Mouse (Mus musculus) forebrain, embryonic 15.5 days (tissue): ENCODE data around the gene Olfr77. TPM values are rescaled to one million over a fixed set of nuclear protein-coding genes. Genes with fewer than 3 reads are reported as not detected.

Experiments used
- ATAC-seq: fragments of 200-750 bp; cut with Nextera tagmentation; replicated peaks from 2 replicates; pipeline ENCODE4 v1.8.0; 2017; ENCODE audit warnings: mild to moderate bottlenecking, moderate TSS enrichment, moderate library complexity
- H3K27ac ChIP-seq: fragments of 300-500 bp; sonication (generic); replicated peaks from 2 replicates; pipeline ENCODE4 v1.5.1; 2015; ENCODE audit warnings: mild to moderate bottlenecking, inconsistent platforms
- H3K27me3 ChIP-seq: fragments of 300-500 bp; sonication (generic); 2 replicates; pipeline ENCODE4 v1.6.1; 2015; ENCODE audit warnings: inconsistent platforms
- H3K36me3 ChIP-seq: fragments of 300-500 bp; sonication (generic); 2 replicates; pipeline ENCODE4 v1.6.1; 2015; ENCODE audit warnings: mild to moderate bottlenecking, inconsistent platforms
- H3K4me1 ChIP-seq: fragments of 300-500 bp; sonication (generic); 2 replicates; pipeline ENCODE4 v1.6.1; 2015; ENCODE audit warnings: inconsistent platforms
- H3K4me2 ChIP-seq: fragments of 300-500 bp; sonication (generic); replicated peaks from 2 replicates; pipeline ENCODE4 v1.6.1; 2015; ENCODE audit warnings: mild to moderate bottlenecking, inconsistent platforms
- H3K4me3 ChIP-seq: fragments of 300-500 bp; sonication (generic); 2 replicates; pipeline ENCODE4 v1.5.1; 2015; ENCODE audit warnings: mild to moderate bottlenecking, inconsistent platforms
- H3K9ac ChIP-seq: fragments of 300-500 bp; sonication (generic); replicated peaks from 2 replicates; pipeline ENCODE4 v1.6.1; 2015; ENCODE audit warnings: mild to moderate bottlenecking, inconsistent platforms
- H3K9me3 ChIP-seq: fragments of 300-500 bp; sonication (generic); 2 replicates; pipeline ENCODE4 v1.6.1; 2016; ENCODE audit warnings: inconsistent platforms
- WGBS: fragments of 180-500 bp; shearing (Covaris S2); methylation state at CpG from one replicate; pipeline ENCODE4 v1.1.7; 2015; ENCODE audit warnings: mixed read lengths; 5-methylcytosine and 5-hydroxymethylcytosine counted together
- polyA plus RNA-seq: library from polyadenylated mRNA; unstranded; fragments of >200 nt; fragmentation: Nextera tagmentation; extraction: Ambion mirVana; gene quantifications from 2 replicates; pipeline ENCODE4 v1.2.1, GENCODE M21; 2015

The Olfr77 gene
- polyA plus RNA-seq: 0.17 and 0.18 TPM in 2 replicates

- 93% methylated on average over 2 of the region's 2 CpGs for WGBS
- no peaks in the 10 kb centered on the region for H3K4me1 ChIP-seq
- no peak within 1 kb of the TSS for H3K9ac ChIP-seq
- H3K9me3 ChIP-seq: peaks cover 5% of the 10 kb centered on the region; the same call in 1 of the 2 replicates
- H3K36me3 ChIP-seq: no peaks in the 10 kb centered on the region
- no peak within 1 kb of the TSS for H3K27ac ChIP-seq
- no peaks in the 10 kb centered on the region for H3K27me3 ChIP-seq
- no peak within 1 kb of the TSS for H3K4me3 ChIP-seq
- ATAC-seq: no peak
- H3K4me2 ChIP-seq: no peak within 1 kb of the TSS
These were observed at the start of gene Olfr77 for GRCm38 (mm10) chr9:19916565-19916964. TSS of gene Olfr77 (plus strand) at chr9:19916865.

- ATAC-seq: no peak
- Histone ChIP-seq H3K27ac (no peak within 1 kb of the TSS), H3K4me1 (no peaks in the 10 kb centered on the region), H3K4me3 (no peak within 1 kb of the TSS), H3K4me2 (no peak within 1 kb of the TSS), H3K27me3 (no peaks in the 10 kb centered on the region), H3K9me3 (peaks cover 16% of the 10 kb centered on the region), H3K36me3 (no peaks in the 10 kb centered on the region), H3K9ac (no peak within 1 kb of the TSS)
These were observed 28.8 kb upstream of the Olfr77 start, which contains the start of gene Olfr862 for GRCm38 (mm10) chr9:19887904-19888303. TSS of gene Olfr862 (minus strand) at chr9:19888004.

- H3K4me2 ChIP-seq: no peak overlapping the region
- H3K27ac ChIP-seq: no peak overlapping the region
- no peaks in the 10 kb centered on the region for H3K36me3 ChIP-seq
- peaks cover 14% of the 10 kb centered on the region; the same call in 1 of the 2 replicates for H3K9me3 ChIP-seq
- H3K9ac ChIP-seq: no peak overlapping the region
- no peaks in the 10 kb centered on the region for H3K27me3 ChIP-seq
- H3K4me1 ChIP-seq: no peaks in the 10 kb centered on the region
- WGBS: 54% methylated on average over 4 of the region's 4 CpGs
- ATAC-seq: no peak
- no peak overlapping the region for H3K4me3 ChIP-seq
These were observed 5.5 kb upstream of the Olfr77 start for GRCm38 (mm10) chr9:19911170-19911569.

Other genes with a start within 250 kb of the Olfr77 start
- not detected in 2 replicates for gene Olfr857, start 207.4 kb upstream of the Olfr77 start, polyA plus RNA-seq
- gene Olfr58, start 136.6 kb upstream of the Olfr77 start, polyA plus RNA-seq: not detected in 2 replicates
- gene Olfr859, start 112.0 kb upstream of the Olfr77 start, polyA plus RNA-seq: not detected in 2 replicates
- not detected in 2 replicates for gene Olfr860, start 67.1 kb upstream of the Olfr77 start, polyA plus RNA-seq
- gene Olfr862, start 28.9 kb upstream of the Olfr77 start, polyA plus RNA-seq: not detected in 2 replicates
- gene Olfr866, start 111.2 kb downstream of the Olfr77 start, polyA plus RNA-seq: not detected in 2 replicates
- not detected in 2 replicates for gene Olfr867, start 140.7 kb downstream of the Olfr77 start, polyA plus RNA-seq
- gene Olfr868, start 181.8 kb downstream of the Olfr77 start, polyA plus RNA-seq: not detected in 2 replicates
- gene Olfr869, start 212.1 kb downstream of the Olfr77 start, polyA plus RNA-seq: not detected in 2 replicates